Mouse (Mus musculus): ENCODE measurements at regions not wholly inside any gene's neighbourhood (a gene's known extent, or its start where the extent isn't known, plus 50 kb on each side); places are given as distances from the start of the nearest gene placed in this dataset.

GRCm38 (mm10) chr8:48896251-48896650 lies 52.5 kb upstream of the Tenm3 start:
- TF ChIP-seq CTCF (IDR thresholded peaks at IDR 0.05; ENCODE audit: low read depth, low read length) (no peak), POLR2A (IDR thresholded peaks at IDR 0.05; ENCODE audit: insufficient read depth, low read length) (no peak)
